Mouse (Mus musculus) T-cell, adult 2 months (primary cell): ENCODE measurements at regions not wholly inside any gene's neighbourhood (a gene's known extent, or its start where the extent isn't known, plus 50 kb on each side); places are given as distances from the start of the nearest gene placed in this dataset.

Experiments used
- DNase-seq: peaks from one replicate; pipeline ENCODE4 v3.0.0; 2022; ENCODE audit warnings: low spot score

GRCm38 (mm10) chr8:103955568-103956260 is 145.7 kb upstream of the Cdh5 start:
- DNase-seq, result no peak

DNA sequence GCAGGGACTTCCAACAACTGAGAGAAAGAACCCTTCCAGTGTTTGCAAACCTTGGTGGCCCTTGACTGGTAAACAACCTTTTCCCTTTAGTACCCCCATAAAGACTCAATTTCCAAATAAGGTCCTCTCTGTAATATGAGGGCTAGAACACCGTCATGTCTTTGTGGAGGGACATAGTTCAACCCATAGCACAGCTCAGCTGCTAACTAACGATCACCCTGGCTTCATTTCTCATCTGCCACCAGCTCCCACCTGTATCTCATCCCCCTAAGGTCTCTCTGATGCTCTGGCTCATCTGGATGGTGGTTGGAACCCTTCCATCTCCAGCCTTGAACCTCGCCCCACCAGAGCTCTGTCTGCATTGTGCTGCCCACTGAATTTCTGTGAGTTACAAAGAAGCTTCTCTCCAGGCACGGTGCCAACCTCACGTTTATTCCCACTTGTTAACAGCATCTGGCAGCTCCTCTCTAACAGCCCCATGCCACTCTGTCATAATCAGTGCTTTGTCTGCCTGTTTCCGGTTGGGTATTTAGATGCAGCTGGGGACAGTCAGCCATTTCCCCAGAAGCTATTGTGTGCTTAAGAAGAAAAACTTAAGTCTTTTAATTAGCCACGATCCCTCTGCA is 137.0 kb upstream of the Cdh5 start:
- no peak for DNase-seq

DNA sequence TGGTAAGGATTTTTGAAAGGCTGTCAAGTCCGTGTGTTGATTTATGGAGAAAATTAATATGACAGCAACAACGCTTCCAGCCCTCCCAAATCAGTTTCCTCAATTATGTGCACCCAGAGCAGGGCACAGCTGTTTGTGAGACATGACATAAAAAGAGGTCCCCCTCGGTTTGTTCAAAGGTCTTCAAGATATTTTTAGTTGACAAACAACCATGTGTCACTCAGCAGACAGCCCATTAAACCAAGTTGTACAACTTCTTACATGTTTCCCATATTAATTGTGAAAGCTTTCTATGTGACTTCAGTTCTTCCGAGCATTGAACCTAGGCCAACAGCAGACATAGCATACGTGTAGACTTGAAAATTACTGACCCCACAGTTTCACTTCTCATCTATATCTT is 131.5 kb upstream of the Cdh5 start:
- no peak for DNase-seq

DNA sequence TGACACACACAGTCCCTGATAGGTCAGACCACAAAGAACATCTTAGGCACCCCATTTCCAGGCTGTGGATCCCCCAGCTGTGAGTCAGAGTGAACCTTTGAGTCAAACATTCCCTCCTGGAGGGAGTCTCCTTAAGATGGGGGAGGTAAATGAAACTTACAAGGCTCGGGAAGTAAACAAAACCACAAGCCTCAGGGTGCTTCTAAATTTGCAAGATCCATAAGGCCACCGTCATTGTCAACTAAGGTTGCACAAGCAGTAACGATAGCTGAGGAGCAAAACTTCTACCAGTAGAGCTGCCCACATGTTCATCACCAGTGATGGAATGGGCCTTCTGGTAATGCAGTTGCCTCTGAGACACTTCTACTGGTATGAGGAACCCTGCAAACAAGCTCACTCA is 130.9 kb upstream of the Cdh5 start:
- no peak for DNase-seq

- no peak for DNase-seq
Measured at GRCm38 (mm10) chr8:103970966-103971365, 130.5 kb upstream of the Cdh5 start.

DNA sequence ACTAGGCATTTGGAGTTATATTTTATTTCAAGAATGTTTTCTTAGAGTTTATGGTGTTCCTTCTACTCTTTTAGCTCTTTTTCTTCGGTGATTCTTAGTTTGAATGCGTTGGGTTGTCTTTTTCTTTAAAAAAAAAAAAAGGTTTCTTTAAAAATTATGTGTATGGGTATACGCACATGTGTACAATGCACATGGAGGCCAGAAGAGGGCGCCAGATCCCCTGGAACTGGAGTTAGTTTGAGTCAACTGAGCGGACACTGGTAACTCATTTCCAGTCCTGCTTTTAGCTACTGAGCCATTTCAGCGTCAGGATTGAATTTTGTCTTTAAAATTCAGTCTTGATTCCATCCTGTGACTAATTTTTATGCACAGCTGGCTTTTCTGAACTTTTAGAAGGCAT is 124.9 kb upstream of the Cdh5 start:
- no peak for DNase-seq

DNA sequence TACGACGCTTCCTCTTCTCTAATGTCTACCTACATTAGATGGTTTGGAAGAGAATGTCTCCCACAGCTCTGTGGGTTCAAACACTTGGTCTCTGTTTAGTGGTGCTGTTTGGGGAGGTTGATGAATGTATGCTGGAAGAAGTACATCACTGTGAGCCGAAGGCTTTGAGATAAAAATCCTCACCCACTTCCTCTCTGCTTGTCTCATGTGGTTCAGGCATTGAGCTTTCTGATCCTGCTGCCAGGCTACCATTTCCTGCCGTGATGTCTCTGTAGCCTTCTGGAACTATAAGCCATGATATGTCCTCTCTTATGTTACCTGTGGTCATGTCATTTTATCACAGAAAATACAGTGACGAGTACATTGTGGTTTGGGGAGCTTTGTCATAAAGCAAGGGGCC is 122.5 kb upstream of the Cdh5 start:
- DNase-seq, result peak; percentile 78

DNA sequence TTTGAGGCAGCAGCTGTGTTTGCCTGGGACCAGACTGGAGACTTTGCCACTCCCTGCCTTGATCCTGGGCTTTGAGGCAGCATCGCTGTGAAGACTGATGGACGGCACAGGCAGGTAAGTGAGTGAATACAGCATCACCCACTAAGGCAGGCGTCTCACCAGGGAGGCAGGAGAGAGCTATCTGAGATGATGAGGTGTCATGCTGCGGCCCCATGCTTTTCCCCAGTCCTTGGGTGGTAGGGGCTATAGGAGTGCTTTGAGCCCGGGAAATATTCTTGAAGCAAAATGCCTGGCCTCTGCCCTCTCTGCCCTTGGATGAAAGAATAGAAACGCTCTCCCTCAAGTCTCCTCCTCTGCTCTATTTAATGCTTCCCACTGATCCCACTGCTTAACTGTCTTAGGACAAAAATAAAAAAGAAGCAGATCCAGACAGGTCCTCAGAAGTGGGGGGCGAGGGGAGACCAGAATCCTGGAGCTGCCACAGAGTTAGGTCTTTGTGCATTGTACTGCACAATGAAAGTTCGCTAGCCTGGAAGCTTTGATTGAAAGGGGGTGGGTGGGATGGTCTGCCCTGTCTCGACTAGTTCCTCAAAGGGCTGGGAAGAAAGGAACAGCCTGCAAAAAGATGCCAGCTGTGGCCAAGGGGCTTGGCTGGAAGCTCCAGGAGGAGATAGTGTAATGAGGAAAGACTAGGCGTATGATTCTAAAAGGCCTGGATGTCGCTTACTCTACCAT is 117.4 kb upstream of the Cdh5 start:
- no peak for DNase-seq

- no peak for DNase-seq
Measured at GRCm38 (mm10) chr8:103985640-103986039, 115.8 kb upstream of the Cdh5 start.

DNA sequence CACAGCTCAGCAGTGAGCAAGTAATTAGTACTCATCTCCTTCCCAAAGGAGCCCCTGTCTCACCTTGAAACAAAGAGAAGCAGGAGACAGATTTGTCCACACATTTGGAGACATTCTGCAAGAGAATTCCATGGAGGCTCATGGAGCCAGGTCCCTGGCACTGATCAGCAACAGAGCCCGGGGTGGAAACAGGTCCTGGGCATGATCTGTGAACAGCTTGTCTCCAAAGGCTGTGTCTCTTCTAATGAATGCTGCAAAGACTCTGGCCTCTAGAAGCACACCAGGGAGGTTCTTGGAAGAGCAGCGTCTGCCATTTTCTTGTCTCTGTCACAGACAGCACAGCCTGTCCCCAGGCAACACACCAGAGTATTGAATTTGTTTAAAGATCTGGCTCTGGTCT is 107.5 kb upstream of the Cdh5 start:
- no peak for DNase-seq

- DNase-seq, result no peak
Measured at GRCm38 (mm10) chr8:103998143-103998542, 103.3 kb upstream of the Cdh5 start.

DNA sequence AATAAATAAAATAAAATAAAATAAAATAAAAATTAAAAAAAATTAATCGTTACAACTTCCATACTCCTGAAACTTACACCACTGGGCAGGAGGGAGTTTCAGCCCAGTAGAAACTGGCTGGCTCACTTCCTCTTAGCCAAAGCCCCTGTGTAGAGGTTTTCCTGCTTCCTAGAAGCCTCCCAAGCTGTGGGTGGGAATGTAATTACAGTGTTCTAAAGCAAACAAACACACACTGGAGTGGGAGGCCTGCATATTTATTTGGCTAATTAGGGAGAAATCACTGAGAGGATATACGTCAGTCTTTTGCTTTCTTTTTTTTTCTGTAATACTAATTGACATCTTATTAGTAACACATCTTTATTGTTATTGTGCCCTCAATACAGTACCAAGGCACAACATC is 94.2 kb upstream of the Cdh5 start:
- DNase-seq, result no peak

- DNase-seq, result no peak
Measured at GRCm38 (mm10) chr8:104008756-104009155, 92.7 kb upstream of the Cdh5 start.

GRCm38 (mm10) chr8:104009306-104009705 is 92.1 kb upstream of the Cdh5 start:
- DNase-seq, result no peak

DNA sequence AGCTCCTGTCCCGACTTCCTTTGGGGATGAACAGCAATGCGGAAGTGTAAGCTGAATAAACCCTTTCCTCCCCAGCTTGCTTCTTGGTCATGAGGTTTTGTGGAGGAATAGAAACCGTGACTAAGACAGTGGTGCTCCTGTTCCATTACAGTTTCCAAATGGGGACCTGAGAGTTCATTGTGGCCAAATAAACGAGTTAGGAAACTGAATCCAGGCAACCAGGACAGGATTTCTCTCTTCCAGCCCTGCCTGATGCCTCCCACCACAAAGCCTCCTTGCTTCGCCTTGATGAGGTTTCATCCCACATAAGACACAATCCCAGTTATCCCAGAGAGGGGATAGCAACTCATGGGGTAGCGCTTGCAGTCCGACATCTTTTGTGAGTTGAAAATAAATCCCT is 79.2 kb upstream of the Cdh5 start:
- no peak for DNase-seq

DNA sequence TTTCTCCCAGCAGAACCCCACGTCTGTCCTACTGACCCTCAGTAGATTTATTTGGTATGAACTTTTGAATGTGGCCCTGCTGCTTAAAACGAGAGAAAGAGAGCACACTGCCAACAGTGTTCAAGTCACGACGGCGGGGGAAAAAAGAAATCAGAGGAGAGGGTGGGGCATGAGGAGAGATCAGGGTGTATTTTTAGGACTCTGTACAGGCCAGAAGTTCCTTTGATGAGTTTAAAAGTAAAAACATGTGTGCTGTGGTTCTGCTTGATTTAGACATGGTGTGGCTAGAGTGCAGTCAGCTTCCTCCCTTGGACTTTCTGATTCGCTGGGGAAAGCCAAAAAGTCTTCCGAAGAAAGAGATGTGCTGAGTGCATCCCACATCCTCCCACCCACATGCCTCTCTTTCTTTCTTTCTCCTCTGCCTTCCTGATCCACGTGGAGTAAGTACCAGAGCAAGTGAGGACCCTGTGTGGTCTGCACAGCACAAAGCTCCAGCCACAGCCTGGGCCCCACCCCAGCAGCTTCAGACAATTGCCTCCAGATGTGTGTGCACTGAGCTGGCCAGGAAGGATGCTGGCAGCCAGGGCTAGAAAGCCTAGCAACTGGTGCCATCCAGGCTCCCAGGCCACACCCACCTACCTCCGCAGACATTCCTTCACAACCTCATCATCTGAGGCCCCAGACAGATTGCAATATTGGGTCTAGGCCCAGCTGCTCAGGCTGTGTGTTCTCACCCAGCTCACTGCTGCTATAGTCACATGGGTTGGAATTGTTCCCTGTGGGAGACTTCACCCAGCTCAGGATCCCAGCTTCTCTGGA is 78.5 kb upstream of the Cdh5 start:
- no peak for DNase-seq

GRCm38 (mm10) chr8:104027161-104027821 is 74.1 kb upstream of the Cdh5 start:
- DNase-seq, result no peak

GRCm38 (mm10) chr8:104028626-104029025 is 72.8 kb upstream of the Cdh5 start:
- peak; percentile 46 for DNase-seq

GRCm38 (mm10) chr8:104032179-104032578 is 69.2 kb upstream of the Cdh5 start:
- peak; percentile 22 for DNase-seq

GRCm38 (mm10) chr8:104033148-104033547 is 68.3 kb upstream of the Cdh5 start:
- DNase-seq, result no peak

DNA sequence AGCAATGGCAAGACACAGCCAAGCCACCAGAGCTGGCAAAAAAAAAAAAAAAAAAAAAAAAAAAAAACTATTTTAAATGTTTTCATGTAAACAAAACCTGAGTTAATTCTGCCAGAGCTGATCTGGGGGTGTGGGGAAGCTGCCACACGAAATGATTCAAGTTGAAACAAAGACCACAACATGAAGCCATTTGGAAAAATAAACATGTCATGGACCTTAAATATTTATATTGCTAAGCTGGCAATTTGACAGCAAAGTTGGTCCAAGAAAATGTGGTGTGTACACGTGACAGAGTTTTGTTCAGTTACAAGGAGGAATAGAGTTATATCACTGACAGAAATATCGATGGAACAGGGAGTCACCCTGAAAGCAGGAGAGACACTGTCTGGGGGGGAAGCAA is 67.1 kb upstream of the Cdh5 start:
- DNase-seq, result no peak
